Mouse (Mus musculus): ENCODE measurements around the gene Zfp346. TPM values are rescaled to one million over a fixed set of nuclear protein-coding genes. Genes with fewer than 3 reads are reported as not detected.

Gene Zfp346
- polyA plus RNA-seq (2012; fragmentation: generic; extraction: Trizol): 39.1 TPM
- long read RNA-seq, experiment 1, partial matches to known transcripts: 0 of 16 reads
- long read RNA-seq, experiment 1, other reads (novel, unspliced or antisense): 11 of 16 reads
- long read RNA-seq, experiment 2, transcript Zfp346-201 (7 exons, 3,333 nt): minor isoform, 15 of 97 reads
- long read RNA-seq, experiment 2, transcript Zfp346-207 (6 exons, 765 nt): major isoform, 17 of 97 reads
- long read RNA-seq, experiment 2, partial matches to known transcripts: 3 of 97 reads
- long read RNA-seq, experiment 2, other reads (novel, unspliced or antisense): 52 of 97 reads

- H3K4me3 ChIP-seq (ENCODE audit: insufficient read depth, poor library complexity, severe bottlenecking): peak within 1 kb of the TSS; percentile 80
- H3K79me2 ChIP-seq (ENCODE audit: control insufficient read depth, insufficient read depth): peaks cover 53% of the 10 kb centered on the region
- TF ChIP-seq FOSL1 (IDR thresholded peaks at IDR 0.05; ENCODE audit: insufficient read depth, low read length, poor library complexity, severe bottlenecking): no peak
- peak; percentile 59 for TF ChIP-seq MAX (IDR thresholded peaks at IDR 0.05)
- TF ChIP-seq CTCF (IDR thresholded peaks at IDR 0.05; ENCODE audit: control insufficient read depth, insufficient read depth, insufficient read length): no peak
- no peak for TF ChIP-seq CEBPB (IDR thresholded peaks at IDR 0.05; ENCODE audit: low read depth)
- no peak for TF ChIP-seq USF1 (IDR thresholded peaks at IDR 0.05; ENCODE audit: low read depth)
- no peak for TF ChIP-seq MYOD1 (IDR thresholded peaks at IDR 0.05; ENCODE audit: control insufficient read depth, insufficient read length, low read depth)
- TF ChIP-seq MYOG (IDR thresholded peaks at IDR 0.05; ENCODE audit: control insufficient read depth, extremely low read depth, insufficient read length): no peak
- H3K36me3 ChIP-seq (ENCODE audit: control insufficient read depth, insufficient read depth): peaks cover 20% of the 10 kb centered on the region
- peak within 1 kb of the TSS; percentile 86 for H3ac ChIP-seq (ENCODE audit: control insufficient read depth, insufficient read length, low read depth)
- H3K27me3 ChIP-seq (ENCODE audit: control insufficient read depth, insufficient read depth, insufficient read length): no peaks in the 10 kb centered on the region
- peaks cover 43% of the 10 kb centered on the region for H3K79me3 ChIP-seq (ENCODE audit: low read depth)
These were observed at the start of gene Zfp346 for GRCm38 (mm10) chr13:55105045-55105952. TSS of gene Zfp346 (plus strand) at chr13:55105311.

GRCm38 (mm10) chr13:55058042-55058441, 47.1 kb upstream of the Zfp346 start:
- no peak for TF ChIP-seq MYOG (IDR thresholded peaks at IDR 0.05; ENCODE audit: control insufficient read depth, extremely low read depth, insufficient read length)
- no peak for TF ChIP-seq CEBPB (IDR thresholded peaks at IDR 0.05; ENCODE audit: low read depth)
- no peak for TF ChIP-seq MYOD1 (IDR thresholded peaks at IDR 0.05; ENCODE audit: control insufficient read depth, insufficient read length, low read depth)
- TF ChIP-seq MAX (IDR thresholded peaks at IDR 0.05): no peak
- TF ChIP-seq USF1 (IDR thresholded peaks at IDR 0.05; ENCODE audit: low read depth): no peak
- Histone ChIP-seq H3K4me3 (ENCODE audit: insufficient read depth, poor library complexity, severe bottlenecking) (no peak overlapping the region), H3K36me3 (ENCODE audit: control insufficient read depth, insufficient read depth) (peaks cover 19% of the 10 kb centered on the region)

GRCm38 (mm10) chr13:55063276-55063675, 41.8 kb upstream of the Zfp346 start:
- H3K27me3 ChIP-seq (ENCODE audit: control insufficient read depth, insufficient read depth, insufficient read length): no peaks in the 10 kb centered on the region
- no peaks in the 10 kb centered on the region for H3K79me3 ChIP-seq (ENCODE audit: low read depth)
- no peak overlapping the region for H3ac ChIP-seq (ENCODE audit: control insufficient read depth, insufficient read length, low read depth)
- no peaks in the 10 kb centered on the region for H3K79me2 ChIP-seq (ENCODE audit: control insufficient read depth, insufficient read depth)
- no peak overlapping the region for H3K4me3 ChIP-seq (ENCODE audit: insufficient read depth, poor library complexity, severe bottlenecking)
- peaks cover 17% of the 10 kb centered on the region for H3K36me3 ChIP-seq (ENCODE audit: control insufficient read depth, insufficient read depth)
- TF ChIP-seq MAX (IDR thresholded peaks at IDR 0.05): no peak
- TF ChIP-seq CTCF (IDR thresholded peaks at IDR 0.05; ENCODE audit: control insufficient read depth, insufficient read depth, insufficient read length): no peak
- no peak for TF ChIP-seq USF1 (IDR thresholded peaks at IDR 0.05; ENCODE audit: low read depth)
- TF ChIP-seq MYOG (IDR thresholded peaks at IDR 0.05; ENCODE audit: control insufficient read depth, extremely low read depth, insufficient read length): no peak
- TF ChIP-seq FOSL1 (IDR thresholded peaks at IDR 0.05; ENCODE audit: insufficient read depth, low read length, poor library complexity, severe bottlenecking): no peak
- TF ChIP-seq MYOD1 (IDR thresholded peaks at IDR 0.05; ENCODE audit: control insufficient read depth, insufficient read length, low read depth): no peak
- TF ChIP-seq CEBPB (IDR thresholded peaks at IDR 0.05; ENCODE audit: low read depth): no peak

More at GRCm38 (mm10) chr13:55058042-55058441, 47.1 kb upstream of the Zfp346 start:
- no peaks in the 10 kb centered on the region for H3K79me3 ChIP-seq (ENCODE audit: low read depth)
- no peak overlapping the region for H3ac ChIP-seq (ENCODE audit: control insufficient read depth, insufficient read length, low read depth)
- no peaks in the 10 kb centered on the region for H3K27me3 ChIP-seq (ENCODE audit: control insufficient read depth, insufficient read depth, insufficient read length)
- H3K79me2 ChIP-seq (ENCODE audit: control insufficient read depth, insufficient read depth): no peaks in the 10 kb centered on the region

GRCm38 (mm10) chr13:55069719-55070118, 35.4 kb upstream of the Zfp346 start:
- Histone ChIP-seq H3K4me3 (ENCODE audit: insufficient read depth, poor library complexity, severe bottlenecking) (no peak overlapping the region), H3ac (ENCODE audit: control insufficient read depth, insufficient read length, low read depth) (no peak overlapping the region), H3K27me3 (ENCODE audit: control insufficient read depth, insufficient read depth, insufficient read length) (no peaks in the 10 kb centered on the region), H3K36me3 (ENCODE audit: control insufficient read depth, insufficient read depth) (peaks cover 10% of the 10 kb centered on the region), H3K79me2 (ENCODE audit: control insufficient read depth, insufficient read depth) (no peaks in the 10 kb centered on the region), H3K79me3 (ENCODE audit: low read depth) (no peaks in the 10 kb centered on the region)
- TF ChIP-seq CEBPB (IDR thresholded peaks at IDR 0.05; ENCODE audit: low read depth): no peak
- TF ChIP-seq MYOG (IDR thresholded peaks at IDR 0.05; ENCODE audit: control insufficient read depth, extremely low read depth, insufficient read length): no peak
- no peak for TF ChIP-seq CTCF (IDR thresholded peaks at IDR 0.05; ENCODE audit: control insufficient read depth, insufficient read depth, insufficient read length)
- no peak for TF ChIP-seq MAX (IDR thresholded peaks at IDR 0.05)
- TF ChIP-seq FOSL1 (IDR thresholded peaks at IDR 0.05; ENCODE audit: insufficient read depth, low read length, poor library complexity, severe bottlenecking): no peak
- no peak for TF ChIP-seq USF1 (IDR thresholded peaks at IDR 0.05; ENCODE audit: low read depth)

- H3K79me2 ChIP-seq (ENCODE audit: control insufficient read depth, insufficient read depth): no peaks in the 10 kb centered on the region
- no peak overlapping the region for H3K4me3 ChIP-seq (ENCODE audit: insufficient read depth, poor library complexity, severe bottlenecking)
- H3ac ChIP-seq (ENCODE audit: control insufficient read depth, insufficient read length, low read depth): no peak overlapping the region
- TF ChIP-seq USF1 (IDR thresholded peaks at IDR 0.05; ENCODE audit: low read depth) (no peak), MYOD1 (IDR thresholded peaks at IDR 0.05; ENCODE audit: control insufficient read depth, insufficient read length, low read depth) (no peak), CTCF (IDR thresholded peaks at IDR 0.05; ENCODE audit: control insufficient read depth, insufficient read depth, insufficient read length) (no peak), MYOG (IDR thresholded peaks at IDR 0.05; ENCODE audit: control insufficient read depth, extremely low read depth, insufficient read length) (no peak), CEBPB (IDR thresholded peaks at IDR 0.05; ENCODE audit: low read depth) (no peak), MAX (IDR thresholded peaks at IDR 0.05) (no peak), FOSL1 (IDR thresholded peaks at IDR 0.05; ENCODE audit: insufficient read depth, low read length, poor library complexity, severe bottlenecking) (no peak)
- no peaks in the 10 kb centered on the region for H3K79me3 ChIP-seq (ENCODE audit: low read depth)
- peaks cover 19% of the 10 kb centered on the region for H3K36me3 ChIP-seq (ENCODE audit: control insufficient read depth, insufficient read depth)
- no peaks in the 10 kb centered on the region for H3K27me3 ChIP-seq (ENCODE audit: control insufficient read depth, insufficient read depth, insufficient read length)
These were observed 33.8 kb upstream of the Zfp346 start for GRCm38 (mm10) chr13:55071322-55071721.

Data from C2C12 (cell line).